Mouse (Mus musculus): Measurements from ENCODE around the gene Tinagl1.

Tinagl1 gene

DNA sequence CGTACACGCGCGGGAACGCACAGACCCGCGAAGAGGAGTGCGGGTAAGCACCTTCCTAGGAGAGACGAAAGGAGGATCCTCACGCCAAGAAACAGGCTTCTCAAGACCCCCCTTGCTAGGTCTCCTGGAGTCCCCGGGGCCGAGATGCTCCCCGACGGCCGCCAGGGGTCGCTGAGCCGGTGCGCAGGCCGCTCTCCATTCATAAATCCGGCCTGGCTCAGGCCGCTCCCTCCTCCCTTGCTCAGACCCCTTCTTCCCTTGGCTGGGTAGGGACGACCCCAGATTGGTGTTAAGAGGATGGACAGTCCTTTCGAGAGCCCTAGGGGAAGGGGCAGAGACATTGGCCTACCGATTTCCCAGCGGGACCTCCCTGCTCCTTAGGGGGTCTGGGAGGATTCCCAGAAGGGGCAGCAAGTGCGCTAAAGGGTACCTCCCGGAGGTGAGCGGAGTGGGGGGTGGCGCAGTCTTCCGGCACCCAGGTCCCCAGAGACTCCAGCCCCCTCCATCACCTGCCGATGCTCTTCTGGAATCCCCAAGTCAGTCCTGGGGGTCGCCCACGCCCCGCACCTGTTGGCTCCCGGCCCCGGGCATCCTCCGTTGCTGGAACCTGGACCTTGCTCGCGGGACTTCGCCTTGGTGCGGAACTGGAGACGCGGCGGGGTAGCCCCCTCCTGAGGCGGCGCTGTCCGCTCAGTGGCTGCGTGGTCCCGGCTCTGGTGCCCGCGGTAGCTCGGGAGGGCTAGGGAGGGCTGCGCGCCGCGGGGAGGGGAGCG, 36.3 kb downstream of the Tinagl1 start:
- DNase-seq = peak; percentile 81

DNA sequence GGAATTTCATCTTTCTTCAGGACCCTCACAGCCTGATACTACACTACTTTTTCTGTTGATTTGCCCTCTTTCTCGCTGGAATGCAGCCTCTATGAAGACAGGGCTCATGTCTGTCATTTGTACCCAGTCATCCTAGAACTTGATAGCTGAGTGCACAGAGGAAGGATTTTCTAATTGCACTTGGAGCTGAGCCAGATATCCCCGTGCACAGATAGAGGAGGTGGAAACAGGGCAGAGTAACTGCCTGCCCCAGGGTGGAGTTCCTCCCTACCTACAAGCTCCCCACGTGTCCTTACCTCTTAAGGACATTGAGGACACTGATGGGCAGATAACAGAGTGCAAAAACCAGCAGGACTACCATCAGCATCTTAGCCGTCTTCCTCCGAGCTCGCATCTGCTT, 41.5 kb downstream of the Tinagl1 start:
- no peak for DNase-seq

DNA sequence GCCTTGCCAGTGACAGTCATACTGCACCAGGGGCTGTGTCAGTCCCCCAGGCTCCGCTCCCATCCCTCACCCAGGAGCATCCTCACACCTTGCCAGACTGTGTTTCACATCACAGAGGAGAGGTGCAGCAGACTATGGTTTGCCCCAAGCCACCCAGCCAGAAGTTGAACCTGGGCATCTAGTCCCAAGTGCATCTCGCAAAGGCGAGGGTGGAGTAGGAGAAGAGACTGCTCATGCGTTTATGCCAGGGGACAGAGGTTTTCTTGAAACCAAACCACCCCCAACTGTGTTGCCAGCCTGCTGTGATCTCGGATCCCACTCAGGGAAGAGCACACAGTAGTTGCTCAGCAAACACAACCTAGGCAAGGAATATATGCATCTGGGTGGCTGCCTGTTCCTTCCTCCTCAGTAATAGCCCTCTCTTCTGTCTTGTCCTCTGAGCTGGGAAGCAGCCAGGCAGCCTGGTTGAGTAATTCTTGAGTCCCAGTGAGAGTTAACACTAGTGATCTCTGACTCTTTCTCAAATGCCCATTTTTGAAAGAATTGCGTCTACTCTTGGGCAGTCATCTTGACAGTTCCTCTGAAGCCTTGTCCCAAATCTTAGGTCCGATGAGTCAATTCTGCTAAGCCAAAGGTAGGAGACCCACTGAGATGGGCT, 43.3 kb downstream of the Tinagl1 start:
- no peak for DNase-seq

DNA sequence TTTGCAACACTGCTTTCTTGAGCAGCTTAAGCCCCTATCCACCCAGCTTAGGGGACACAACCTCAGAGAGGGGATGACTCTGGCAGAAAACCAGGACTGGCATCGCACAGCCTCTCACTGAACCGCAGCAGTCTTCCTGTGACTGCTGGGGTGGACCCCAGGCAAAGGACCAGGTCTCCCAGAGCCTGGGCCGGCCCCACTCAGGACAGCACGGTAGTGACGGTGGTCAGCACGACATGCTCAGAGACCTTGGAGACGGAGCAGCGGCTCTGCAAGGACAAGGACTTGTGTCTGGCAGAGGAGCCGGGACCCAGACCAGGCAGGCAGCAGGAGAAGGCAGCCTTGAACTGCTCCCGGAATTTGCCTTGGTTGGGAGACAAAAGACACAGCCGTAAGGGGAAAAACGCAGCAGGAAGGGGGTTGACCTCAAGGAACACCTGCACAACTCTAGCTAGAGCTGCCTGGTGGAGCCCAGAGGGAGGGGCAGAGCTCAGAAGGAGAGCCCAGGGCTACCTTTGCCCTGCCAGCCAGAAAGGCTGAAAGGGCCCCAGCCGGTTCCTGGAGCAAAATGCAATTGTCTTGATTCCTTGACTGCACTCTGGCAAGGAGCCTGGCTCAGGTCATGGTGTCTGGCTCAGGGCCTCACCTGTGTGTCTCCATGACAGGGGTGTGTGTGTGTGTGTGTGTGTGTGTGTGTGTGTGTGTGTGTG, 44.1 kb downstream of the Tinagl1 start:
- peak; percentile 74 for DNase-seq

DNA sequence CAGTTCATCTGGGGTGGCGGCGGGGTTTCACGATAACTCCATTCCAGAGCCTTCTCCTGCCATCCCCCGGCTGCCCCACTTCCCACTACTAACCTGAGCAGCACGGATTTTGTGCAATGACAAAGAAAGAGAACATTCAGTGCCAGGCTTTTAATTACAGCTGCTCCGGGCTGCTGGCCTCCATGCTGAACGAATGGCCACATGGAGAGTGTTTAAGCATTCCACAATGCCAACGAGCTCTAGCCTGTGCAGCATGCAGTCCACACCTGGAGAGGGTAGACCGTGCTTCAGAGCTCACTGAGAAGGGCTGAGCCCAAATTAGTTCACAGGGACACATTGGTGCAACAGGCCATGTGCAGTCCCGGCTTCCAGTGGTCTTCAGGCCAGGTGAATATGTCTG, 44.8 kb downstream of the Tinagl1 start:
- peak; percentile 55 for DNase-seq

DNA sequence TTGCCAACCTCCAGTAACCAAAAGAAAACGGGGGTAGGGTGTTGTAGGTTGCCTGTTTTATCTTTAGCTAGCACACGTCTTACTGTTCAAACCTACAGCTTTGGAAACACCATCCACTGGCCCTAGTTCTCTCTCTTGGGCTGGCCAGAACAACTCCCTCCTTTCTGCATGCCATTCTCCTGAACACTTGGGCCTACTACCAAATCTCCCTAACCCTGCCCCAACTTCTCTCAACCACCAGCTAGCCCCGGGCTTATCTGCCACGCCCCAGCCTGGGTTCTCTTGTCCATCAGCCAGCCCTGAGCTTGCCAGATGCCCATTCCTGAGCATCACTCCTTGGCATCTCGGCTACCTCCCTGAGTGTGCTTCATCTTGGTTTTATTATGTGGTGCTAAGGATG, 46.0 kb downstream of the Tinagl1 start:
- DNase-seq = no peak

DNA sequence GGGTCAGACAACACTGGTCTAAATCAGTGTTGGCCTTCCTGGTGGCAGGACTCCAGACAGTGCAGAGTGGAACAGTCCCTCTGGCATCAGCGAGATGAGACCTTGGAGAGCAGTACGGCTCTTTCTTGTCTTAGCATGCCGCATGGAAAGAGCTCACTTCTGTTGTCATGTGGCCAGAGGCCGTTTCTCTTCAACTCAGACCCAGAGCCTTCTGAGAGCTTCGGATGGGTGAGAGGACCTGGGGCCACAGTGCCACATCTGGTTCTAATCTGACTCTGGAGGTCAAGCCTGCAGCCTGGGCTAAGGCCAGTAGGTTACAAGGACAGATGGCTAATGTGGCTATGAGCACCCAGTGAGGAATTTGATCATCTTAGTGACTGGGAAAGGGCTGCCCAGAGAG, 49.0 kb downstream of the Tinagl1 start:
- no peak for DNase-seq

DNA sequence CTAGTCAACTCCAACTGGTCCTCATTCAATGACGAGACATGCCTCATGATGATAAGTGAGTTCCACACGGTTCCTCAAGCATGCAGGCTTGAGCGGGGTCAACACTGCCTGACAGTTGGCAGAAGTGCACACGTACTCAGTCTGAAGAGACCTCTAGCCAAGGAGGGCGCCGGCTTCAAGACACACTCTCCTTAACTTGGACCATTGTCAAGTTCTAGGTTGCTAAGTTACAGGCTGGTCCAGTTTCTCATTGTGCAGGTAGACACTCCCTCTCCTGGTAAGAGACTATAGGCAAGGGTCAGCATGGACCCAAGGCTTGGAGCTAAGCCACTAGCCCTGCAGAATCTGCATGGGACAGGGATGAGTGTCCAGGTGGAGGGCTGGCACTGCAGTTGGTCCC, 49.8 kb downstream of the Tinagl1 start:
- DNase-seq = no peak

DNA sequence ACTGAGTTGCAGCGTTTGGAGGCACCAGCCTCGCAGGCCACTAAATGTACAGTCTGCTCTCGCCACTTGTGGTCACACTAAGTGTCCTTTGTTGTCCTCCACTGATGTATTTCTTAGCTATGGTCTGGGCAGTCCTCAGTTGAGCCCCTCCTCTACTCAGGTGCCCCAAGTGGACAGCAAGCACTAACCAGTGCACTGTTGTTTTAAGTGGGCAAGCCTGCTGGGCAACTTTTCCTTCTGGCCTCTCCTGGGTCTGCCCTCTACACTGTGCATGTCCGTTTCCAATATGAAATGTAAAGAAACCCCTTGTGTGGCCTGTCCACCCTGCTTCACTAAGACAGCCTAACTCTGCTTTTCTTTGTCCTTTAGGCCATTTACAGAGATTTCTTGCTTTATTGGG, 50.8 kb downstream of the Tinagl1 start:
- no peak for DNase-seq

DNA sequence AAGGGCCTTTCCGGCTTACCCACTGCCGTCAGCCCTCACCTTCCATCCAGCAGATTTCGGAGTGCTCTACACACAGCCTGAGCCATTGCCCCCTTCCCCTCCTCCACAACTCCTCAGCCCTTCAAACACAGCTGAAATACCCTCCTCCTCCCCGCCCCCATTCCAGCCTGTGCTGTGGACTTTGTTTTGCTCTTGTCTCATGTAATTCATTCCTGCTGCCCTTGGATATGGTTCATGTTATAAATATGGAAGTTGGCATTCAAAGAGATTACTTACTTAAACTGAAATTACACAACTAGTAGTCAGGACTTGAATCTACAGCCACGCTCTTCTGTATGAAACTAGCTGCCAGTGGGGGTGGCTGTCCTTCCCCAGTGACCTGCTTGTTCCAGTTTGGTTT, 51.9 kb downstream of the Tinagl1 start:
- DNase-seq = no peak

DNA sequence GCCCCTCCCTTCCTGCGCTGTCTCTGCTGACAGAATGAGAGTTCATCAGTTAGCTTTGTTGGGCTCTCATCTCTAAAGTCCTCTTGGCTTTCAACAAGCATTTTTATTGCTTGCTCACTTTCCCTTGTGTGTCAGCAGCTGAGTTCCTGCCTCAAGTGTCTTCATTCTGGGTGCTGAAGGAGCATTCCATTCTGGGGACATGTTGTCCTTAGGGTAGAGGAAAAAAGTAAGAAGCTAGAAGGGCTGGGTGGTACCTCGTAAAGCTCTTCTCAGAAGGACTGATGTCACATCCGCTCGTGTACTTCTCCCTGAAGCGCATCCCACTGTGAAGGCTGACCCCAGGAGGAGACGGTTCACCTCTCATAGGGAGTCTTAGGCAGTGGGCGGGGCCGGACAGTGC, 53.4 kb downstream of the Tinagl1 start:
- no peak for DNase-seq

DNA sequence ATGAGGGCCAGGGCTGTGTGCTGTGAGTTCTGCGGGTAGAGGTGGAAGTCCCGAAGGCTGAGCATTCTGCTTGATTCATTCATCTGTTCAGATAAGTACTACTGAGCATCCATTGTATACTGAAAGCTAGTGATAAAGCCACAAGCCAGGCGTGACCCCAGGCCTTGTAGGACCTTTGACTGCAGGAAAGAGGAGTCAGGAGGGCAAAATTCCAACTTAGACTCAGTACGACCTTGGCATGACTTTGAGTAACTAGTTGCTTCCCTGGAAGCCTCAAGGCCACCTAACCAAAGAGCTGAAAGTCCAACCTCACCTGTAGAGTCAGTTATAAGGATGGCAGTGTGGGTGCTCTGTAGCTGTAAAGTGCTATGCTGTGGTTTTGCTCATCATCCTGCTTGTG, 54.2 kb downstream of the Tinagl1 start:
- no peak for DNase-seq
